Mouse (Mus musculus) forebrain, embryonic 14.5 days (tissue): ENCODE data around the gene Zfp804b. TPM values are rescaled to one million over a fixed set of nuclear protein-coding genes. Genes with fewer than 3 reads are reported as not detected.

ENCODE experiments used
- ATAC-seq: fragments of 200-750 bp; cut with Nextera tagmentation; 2 replicates; pipeline ENCODE4 v1.8.0; 2017; ENCODE audit warnings: mild to moderate bottlenecking, moderate library complexity
- DNase-seq: peaks from one replicate; pipeline ENCODE4 v3.0.0-alpha.2; 2015; ENCODE audit warnings: low spot score
- H3K27ac ChIP-seq: fragments of 300-500 bp; sonication (generic); 2 replicates; pipeline ENCODE4 v1.5.1; 2014; ENCODE audit warnings: low read depth, mild to moderate bottlenecking, control low read depth, low read length, moderate library complexity
- H3K27me3 ChIP-seq: fragments of 300-500 bp; sonication (generic); replicated peaks from 2 replicates; pipeline ENCODE4 v1.6.1; 2014; ENCODE audit warnings: low read length, control low read depth, mixed read lengths; ENCODE audit not compliant: control insufficient read depth, insufficient read depth
- H3K36me3 ChIP-seq: fragments of 300-500 bp; sonication (generic); 2 replicates; pipeline ENCODE4 v1.6.1; 2014; ENCODE audit warnings: low read length, control low read depth; ENCODE audit not compliant: control insufficient read depth, insufficient read depth
- H3K4me1 ChIP-seq: fragments of 300-500 bp; sonication (generic); 2 replicates; pipeline ENCODE4 v1.6.1; 2014; ENCODE audit warnings: antibody characterized with exemption, low read length, control low read depth; ENCODE audit not compliant: control insufficient read depth, insufficient read depth
- H3K4me2 ChIP-seq: fragments of 300-500 bp; sonication (generic); 2 replicates; pipeline ENCODE4 v1.6.1; 2014; ENCODE audit warnings: mild to moderate bottlenecking, control low read depth, low read length
- H3K4me3 ChIP-seq: fragments of 300-500 bp; sonication (generic); 2 replicates; pipeline ENCODE4 v1.5.1; 2014; ENCODE audit warnings: low read depth, low read length, control low read depth
- H3K9ac ChIP-seq: fragments of 300-500 bp; sonication (generic); 2 replicates; pipeline ENCODE4 v1.6.1; 2014; ENCODE audit warnings: mild to moderate bottlenecking, low read length, control low read depth, moderate library complexity
- H3K9me3 ChIP-seq: fragments of 300-500 bp; sonication (generic); replicated peaks from 2 replicates; pipeline ENCODE4 v1.6.1; 2016; ENCODE audit warnings: low read length, control low read depth, mixed read lengths; ENCODE audit not compliant: control insufficient read depth
- WGBS: fragments of 180-500 bp; shearing (Covaris S2); extraction: QIAGEN DNeasy Blood & Tissue Kit; methylation state at CpG from one replicate; pipeline ENCODE4 v1.1.7; 2014; 5-methylcytosine and 5-hydroxymethylcytosine counted together
- polyA plus RNA-seq: library from polyadenylated mRNA; unstranded; fragments of >200 nt; fragmentation: Nextera tagmentation; extraction: Ambion mirVana; gene quantifications from 2 replicates; pipeline ENCODE4 v1.2.1, GENCODE M21; 2014

The Zfp804b gene
- polyA plus RNA-seq, 1 experiment from 2014 or later, result 0.47 TPM

DNA sequence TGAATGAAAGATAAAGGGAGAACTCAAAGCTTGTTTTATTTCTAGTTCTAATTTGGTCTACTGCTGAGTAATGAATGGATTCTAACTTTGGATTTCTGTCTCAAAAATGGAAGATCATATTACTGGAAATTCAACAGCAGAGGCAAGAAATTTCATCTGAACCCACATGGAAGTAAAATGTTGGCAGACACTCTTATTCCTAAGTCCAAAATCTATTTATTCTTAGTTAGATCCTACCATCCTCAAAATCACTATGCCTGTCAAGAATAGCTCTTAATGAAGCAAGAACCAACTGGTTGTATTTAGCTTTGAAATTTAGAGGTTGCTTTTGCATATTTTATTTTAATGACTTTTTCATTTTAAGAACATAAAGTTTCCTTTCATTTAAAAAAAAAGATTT, 473.6 kb downstream of the Zfp804b start:
- ATAC-seq (no peak), DNase-seq (no peak)
- no peaks in the 10 kb centered on the region for H3K36me3 ChIP-seq
- no peak overlapping the region for H3K27ac ChIP-seq
- no peak overlapping the region for H3K4me2 ChIP-seq
- H3K27me3 ChIP-seq, result no peaks in the 10 kb centered on the region
- H3K9ac ChIP-seq, result no peak overlapping the region
- no peak overlapping the region for H3K4me3 ChIP-seq
- no peaks in the 10 kb centered on the region for H3K9me3 ChIP-seq
- H3K4me1 ChIP-seq, result no peaks in the 10 kb centered on the region

- H3K36me3 ChIP-seq, result no peaks in the 10 kb centered on the region
- no peaks in the 10 kb centered on the region for H3K27me3 ChIP-seq
- no peak overlapping the region for H3K4me3 ChIP-seq
- DNase-seq, result no peak
- H3K4me2 ChIP-seq, result no peak overlapping the region
- ATAC-seq, result no peak
- H3K9me3 ChIP-seq, result no peaks in the 10 kb centered on the region
- no peak overlapping the region for H3K9ac ChIP-seq
- no peaks in the 10 kb centered on the region for H3K4me1 ChIP-seq
- WGBS, result 61% methylated on average over 2 of the region's 2 CpGs
- no peak overlapping the region for H3K27ac ChIP-seq
Measured at GRCm38 (mm10) chr5:6795396-6795795, 549.2 kb downstream of the Zfp804b start.

GRCm38 (mm10) chr5:6769357-6769892, 575.1 kb downstream of the Zfp804b start:
- H3K9me3 ChIP-seq, result no peaks in the 10 kb centered on the region
- H3K27me3 ChIP-seq, result no peaks in the 10 kb centered on the region
- no peak overlapping the region for H3K9ac ChIP-seq
- 90% methylated on average over 6 of the region's 6 CpGs for WGBS
- ATAC-seq (no peak), DNase-seq (no peak)
- H3K36me3 ChIP-seq, result no peaks in the 10 kb centered on the region
- H3K4me1 ChIP-seq, result no peaks in the 10 kb centered on the region
- H3K4me3 ChIP-seq, result no peak overlapping the region
- H3K4me2 ChIP-seq, result no peak overlapping the region
- no peak overlapping the region for H3K27ac ChIP-seq

Other genes starting within 250 kb of the Zfp804b start
- gene Tex47, start 40.6 kb downstream of the Zfp804b start, polyA plus RNA-seq, result 0.05 and 0.51 TPM in 2 replicates